Mouse (Mus musculus): Measurements from ENCODE around the gene Cyba. TPM values are rescaled to one million over a fixed set of nuclear protein-coding genes. Genes with fewer than 3 reads are reported as not detected.

The Cyba gene
- total RNA-seq, 2 experiments from 2014 or later = 42.8 to 105 TPM

Other genes with a start within 250 kb of the Cyba start
- gene Zfpm1, start 150.8 kb downstream of the Cyba start, total RNA-seq (2015; ENCODE audit: low replicate concordance) = 54.2 and 55.4 TPM in 2 replicates
- gene Zfpm1, start 150.8 kb downstream of the Cyba start, total RNA-seq (2017; ENCODE audit: low replicate concordance) = 196 and 459 TPM in 2 replicates
- not detected in 2 replicates for gene Trhr2, start 72.2 kb downstream of the Cyba start, total RNA-seq (2015; ENCODE audit: low replicate concordance)
- not detected in 2 replicates for gene Trhr2, start 72.2 kb downstream of the Cyba start, total RNA-seq (2017; ENCODE audit: low replicate concordance)
- 10.8 and 14.2 TPM in 2 replicates for gene Zc3h18, start 56.3 kb downstream of the Cyba start, total RNA-seq (2015; ENCODE audit: low replicate concordance)
- 22.2 and 31.5 TPM in 2 replicates for gene Zc3h18, start 56.3 kb downstream of the Cyba start, total RNA-seq (2017; ENCODE audit: low replicate concordance)
- gene Il17c, start 10.9 kb downstream of the Cyba start, total RNA-seq (2015; ENCODE audit: low replicate concordance) = not detected in 2 replicates
- not detected in 2 replicates for gene Il17c, start 10.9 kb downstream of the Cyba start, total RNA-seq (2017; ENCODE audit: low replicate concordance)
- gene Mvd, start 10.5 kb upstream of the Cyba start, total RNA-seq (2015; ENCODE audit: low replicate concordance) = 0.84 TPM in 1 of 2 replicates, not detected in the other
- gene Mvd, start 10.5 kb upstream of the Cyba start, total RNA-seq (2017; ENCODE audit: low replicate concordance) = 0.84 and 1.3 TPM in 2 replicates
- gene Snai3, start 27.8 kb upstream of the Cyba start, total RNA-seq (2015; ENCODE audit: low replicate concordance) = 1.0 TPM in 1 of 2 replicates, not detected in the other
- not detected in 2 replicates for gene Snai3, start 27.8 kb upstream of the Cyba start, total RNA-seq (2017; ENCODE audit: low replicate concordance)
- gene Rnf166, start 43.1 kb upstream of the Cyba start, total RNA-seq (2015; ENCODE audit: low replicate concordance) = 9.0 and 12.9 TPM in 2 replicates
- gene Rnf166, start 43.1 kb upstream of the Cyba start, total RNA-seq (2017; ENCODE audit: low replicate concordance) = 7.9 and 8.1 TPM in 2 replicates
- 3.8 and 29.4 TPM in 2 replicates for gene Ctu2, start 43.2 kb upstream of the Cyba start, total RNA-seq (2015; ENCODE audit: low replicate concordance)
- gene Ctu2, start 43.2 kb upstream of the Cyba start, total RNA-seq (2017; ENCODE audit: low replicate concordance) = 7.5 and 7.8 TPM in 2 replicates
- gene Piezo1, start 118.4 kb upstream of the Cyba start, total RNA-seq (2015; ENCODE audit: low replicate concordance) = 12.1 and 17.1 TPM in 2 replicates
- gene Piezo1, start 118.4 kb upstream of the Cyba start, total RNA-seq (2017; ENCODE audit: low replicate concordance) = 14.7 and 23.0 TPM in 2 replicates
- gene Cdt1, start 135.1 kb upstream of the Cyba start, total RNA-seq (2015; ENCODE audit: low replicate concordance) = 16.1 and 24.2 TPM in 2 replicates
- gene Cdt1, start 135.1 kb upstream of the Cyba start, total RNA-seq (2017; ENCODE audit: low replicate concordance) = 38.2 and 47.5 TPM in 2 replicates
- gene Aprt, start 144.0 kb upstream of the Cyba start, total RNA-seq (2015; ENCODE audit: low replicate concordance) = 77.1 and 85.7 TPM in 2 replicates
- 20.6 and 30.2 TPM in 2 replicates for gene Aprt, start 144.0 kb upstream of the Cyba start, total RNA-seq (2017; ENCODE audit: low replicate concordance)
- 8.6 and 23.2 TPM in 2 replicates for gene Galns, start 178.5 kb upstream of the Cyba start, total RNA-seq (2015; ENCODE audit: low replicate concordance)
- 8.6 and 15.5 TPM in 2 replicates for gene Galns, start 178.5 kb upstream of the Cyba start, total RNA-seq (2017; ENCODE audit: low replicate concordance)
- gene Trappc2l, start 178.7 kb upstream of the Cyba start, total RNA-seq (2015; ENCODE audit: low replicate concordance) = 17.7 and 26.8 TPM in 2 replicates
- gene Trappc2l, start 178.7 kb upstream of the Cyba start, total RNA-seq (2017; ENCODE audit: low replicate concordance) = 9.1 and 10.2 TPM in 2 replicates
- not detected in 2 replicates for gene Pabpn1l, start 189.8 kb upstream of the Cyba start, total RNA-seq (2015; ENCODE audit: low replicate concordance)
- gene Pabpn1l, start 189.8 kb upstream of the Cyba start, total RNA-seq (2017; ENCODE audit: low replicate concordance) = not detected in 2 replicates

Data from erythroblast, adult 5-6 weeks (primary cell).